13 mouse cellular contexts compared by ENCODE assay signal in genomic region chr13:44059436-44059835, GRCm38 (mm10).
A peak's percentile ranks its signal among the peaks of the same experiment; 100 is the strongest.
DNase-seq lines count a peak whose midpoint lies in the region; ATAC-seq and TF ChIP-seq lines count a peak whose summit lies in the region.
"Had no signal": no experiment of that assay in that cellular context is flagged by ENCODE, and none has a peak within 500 bp of the region (broad histone marks: within the 10 kb centered on the region; RNA-seq: fewer than 3 reads in every experiment).

No protein-coding gene starts in this region.

- H3K36me3 ChIP-seq in thymus, adult 2 months (ENCODE audit: control insufficient read depth, insufficient read depth, low read length): no peaks in the 10 kb centered on the region
- no peaks in the 10 kb centered on the region for H3K36me3 ChIP-seq in liver, embryonic 11.5 days (ENCODE audit: control insufficient read depth, insufficient read depth, low read length)

- TF ChIP-seq POLR2A in thymus, adult 2 months (IDR thresholded peaks at IDR 0.05; ENCODE audit: control insufficient read depth, extremely low read depth, insufficient read depth, low read length, poor library complexity): no peak

- no peaks in the 10 kb centered on the region for H3K9me3 ChIP-seq in liver, embryonic 11.5 days (ENCODE audit: control insufficient read depth, low read length)

- no peak overlapping the region for H3K4me2 ChIP-seq in liver, embryonic 11.5 days

- H3K9ac ChIP-seq in liver, embryonic 11.5 days (ENCODE audit: low read depth, low read length): no peak overlapping the region

- H3K27ac ChIP-seq in thymus, adult 2 months (ENCODE audit: control insufficient read depth, insufficient read depth, low read length): no peak overlapping the region
- H3K27ac ChIP-seq in liver, embryonic 11.5 days (ENCODE audit: low read depth, low read length): no peak overlapping the region
- H3K27ac ChIP-seq: gastrocnemius, adult 2 months had no signal

- no peak for TF ChIP-seq CTCF in thymus, adult 2 months (IDR thresholded peaks at IDR 0.05; ENCODE audit: borderline replicate concordance, control insufficient read depth, extremely low read depth, insufficient read depth, low read length, poor library complexity)

- no peak overlapping the region for H3K4me3 ChIP-seq in thymus, adult 2 months (ENCODE audit: control insufficient read depth, insufficient read depth, low read length)
- H3K4me3 ChIP-seq in liver, embryonic 11.5 days (ENCODE audit: low read depth, low read length): no peak overlapping the region
- H3K4me3 ChIP-seq: gastrocnemius, adult 2 months had no signal

- H3K4me1 ChIP-seq in thymus, adult 2 months (replicated peaks; ENCODE audit: control insufficient read depth, insufficient read depth, low read length): peaks cover 34% of the 10 kb centered on the region
- H3K4me1 ChIP-seq in liver, embryonic 11.5 days (replicated peaks; ENCODE audit: control insufficient read depth, insufficient read depth, low read length): peaks cover 8% of the 10 kb centered on the region; the same call in 1 of the 2 replicates

- H3K27me3 ChIP-seq in thymus, adult 2 months (ENCODE audit: control insufficient read depth, insufficient read depth, low read length): no peaks in the 10 kb centered on the region
- no peaks in the 10 kb centered on the region for H3K27me3 ChIP-seq in liver, embryonic 11.5 days (replicated peaks; ENCODE audit: control insufficient read depth, insufficient read depth, low read length)

- ATAC-seq in cerebellum, adult (ENCODE audit: insufficient number of reproducible peaks, low FRiP score, low TSS enrichment): peak; percentile 51; the same call in 1 of the 2 replicates
- no peak for ATAC-seq in liver, embryonic 11.5 days (replicated peaks; ENCODE audit: low FRiP score)
- ATAC-seq: forebrain, embryonic 14.5 days; midbrain, embryonic 16.5 days had no signal

- WGBS in thymus, adult 2 months: 11% methylated on average over 8 of the region's 8 CpGs
- 27% methylated on average over 8 of the region's 8 CpGs for WGBS in liver, embryonic 11.5 days

- DNase-seq in cerebellum, adult 8-10 months: no peak
- DNase-seq in 416B (ENCODE audit: low read depth): peak; percentile 53
- DNase-seq in cerebellum, adult 9-11 months: peak; percentile 59
- peak; percentile 26 for DNase-seq in thymus, adult 2 months
- DNase-seq in T-cell, adult 2 months (ENCODE audit: low spot score): no peak
- no peak for DNase-seq in lung, postnatal 36 days
- no peak for DNase-seq in liver, embryonic 11.5 days (ENCODE audit: low spot score)
- DNase-seq: gastrocnemius, adult 2 months; kidney, adult 9 months; lung, postnatal 4 days had no signal

Comparison
In these comparisons a context has a peak if more than half of its experiments do, and no peak if none do; other contexts are left out.
1. DNase-seq: peak in 416B (single experiment), cerebellum, adult 9-11 months (single experiment) and thymus, adult 2 months (single experiment); none in cerebellum, adult 8-10 months (single experiment), T-cell, adult 2 months (single experiment), lung, postnatal 36 days (single experiment) and liver, embryonic 11.5 days (single experiment).